Mouse (Mus musculus) cerebellum, postnatal 36 days (tissue): ENCODE data around the gene Spcs3.

Experiments used
- DNase-seq, 2 experiments: peaks; one replicate each; pipeline ENCODE4 v3.0.0; 2021 to 2022; ENCODE audit warnings: mixed read lengths in 2 of 2

The Spcs3 gene

GRCm38 (mm10) chr8:54507428-54508095 is 22.2 kb downstream of the Spcs3 start:
- peak; percentile 67 to 85 for DNase-seq

- DNase-seq, result no peak
Observed at GRCm38 (mm10) chr8:54505060-54505459, 24.7 kb downstream of the Spcs3 start.

GRCm38 (mm10) chr8:54503104-54503503 is 26.7 kb downstream of the Spcs3 start:
- DNase-seq, result no peak

DNA sequence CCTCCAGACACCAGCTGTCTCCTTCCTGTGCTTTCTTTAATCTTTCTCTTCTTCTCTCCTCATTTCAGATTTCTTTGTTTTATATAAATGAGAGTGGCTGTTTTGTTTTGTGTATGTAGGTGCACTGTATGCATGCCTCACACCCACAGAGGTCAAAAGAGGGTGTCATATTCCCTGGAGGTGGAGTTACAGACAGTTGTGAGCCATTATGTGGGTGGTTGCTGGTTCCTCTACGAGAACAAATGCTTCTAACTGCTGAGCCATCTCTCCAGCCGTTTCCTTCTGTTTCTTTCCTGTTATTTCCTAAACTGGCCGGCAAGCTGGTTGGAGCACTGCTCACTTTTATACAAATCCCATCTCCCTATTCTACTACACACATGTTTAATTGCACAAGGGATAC is 35.9 kb downstream of the Spcs3 start:
- DNase-seq, result no peak

DNA sequence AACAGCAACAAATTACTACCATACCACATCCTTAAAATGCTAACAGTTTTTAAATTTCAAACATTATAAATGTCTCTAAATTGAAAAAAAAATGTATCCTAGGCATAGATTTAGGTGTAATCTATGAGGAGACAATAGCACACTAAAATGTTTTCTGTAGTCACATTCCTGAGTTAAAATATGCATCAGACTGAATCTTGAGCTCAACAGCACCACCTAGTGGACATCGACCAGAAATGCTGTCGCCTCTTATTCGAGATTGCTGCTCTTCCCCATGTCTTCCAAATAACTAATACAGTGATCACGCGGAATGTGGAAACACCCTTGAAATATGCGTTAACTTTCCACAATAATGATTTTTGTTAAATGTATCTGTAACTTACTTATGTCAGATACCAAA is 36.7 kb downstream of the Spcs3 start:
- DNase-seq, result peak; percentile 37 to 57

DNA sequence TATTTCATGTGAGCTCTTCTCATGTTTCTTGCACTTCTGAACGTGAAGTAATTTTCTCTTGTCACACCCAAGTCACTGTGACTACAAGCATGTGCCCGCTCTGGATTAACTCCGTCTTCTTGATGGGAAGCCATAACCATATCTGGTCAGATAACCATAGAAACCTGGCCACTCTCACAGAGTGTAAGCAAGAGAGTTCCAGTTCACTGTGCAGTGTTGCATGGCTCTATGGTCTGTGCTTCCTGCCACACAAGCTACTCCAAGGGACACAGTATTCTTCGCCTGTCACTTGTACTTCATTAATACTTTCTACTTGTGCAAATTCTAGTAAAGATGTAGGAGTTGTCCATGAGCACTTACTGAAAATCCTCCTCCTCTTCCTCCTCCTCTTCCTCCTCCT is 37.9 kb downstream of the Spcs3 start:
- DNase-seq, result no peak

GRCm38 (mm10) chr8:54491057-54491690 is 38.6 kb downstream of the Spcs3 start:
- DNase-seq, result peak in 1 of 2 experiments; percentile 39

DNA sequence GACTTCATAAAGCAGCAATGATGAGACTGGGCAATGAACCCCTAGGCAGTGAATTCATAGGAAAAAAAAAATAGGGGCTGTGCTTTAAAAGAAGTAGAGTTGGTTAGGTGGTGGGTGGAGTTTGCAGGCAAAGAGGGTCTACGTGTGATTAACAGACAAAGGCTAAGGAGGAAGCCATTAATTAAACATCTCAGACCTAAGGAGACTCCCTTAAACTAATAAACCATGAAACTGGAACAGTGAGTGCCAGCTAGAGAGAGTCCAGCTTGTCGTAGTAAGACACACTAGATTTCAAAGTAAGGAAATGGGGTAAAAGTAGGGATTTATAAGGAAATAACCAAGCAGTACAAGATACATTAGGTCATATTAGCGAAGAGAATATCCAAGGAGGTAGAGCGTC is 41.4 kb downstream of the Spcs3 start:
- DNase-seq, result no peak

DNA sequence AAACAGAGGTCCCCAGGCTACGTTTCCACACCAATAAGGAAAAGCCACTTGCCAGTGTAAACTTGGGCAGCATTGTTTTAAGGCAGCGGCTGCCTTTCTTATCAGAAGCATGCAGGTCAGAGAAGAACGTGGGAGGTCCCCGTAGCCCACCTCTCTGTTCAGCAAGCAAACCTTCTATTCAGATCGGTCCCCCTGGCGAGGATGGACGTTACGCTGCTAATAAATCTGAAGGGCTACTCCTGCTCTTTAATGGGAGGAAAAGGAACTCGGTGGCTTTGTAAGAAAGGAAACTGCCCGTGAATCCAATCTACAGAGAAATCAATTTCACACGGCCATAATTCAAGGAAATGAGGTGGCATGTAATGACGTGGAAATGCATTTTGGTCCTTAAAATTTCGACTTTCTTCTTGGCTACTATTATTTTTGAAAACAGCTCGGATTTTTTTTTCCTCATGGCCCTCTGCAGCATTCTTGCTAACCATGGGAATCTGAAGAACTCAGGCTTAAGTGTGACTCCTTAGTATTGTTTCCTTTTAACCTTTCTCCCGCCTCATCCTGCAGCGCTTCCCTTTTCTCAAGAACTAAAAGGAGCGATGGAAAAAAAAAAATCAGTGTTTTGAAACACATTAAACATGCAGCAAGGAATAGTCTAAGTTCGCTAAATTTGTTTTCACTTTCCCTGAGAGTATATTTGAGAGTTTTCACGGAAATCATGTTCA is 43.1 kb downstream of the Spcs3 start:
- DNase-seq, result no peak
